Mouse (Mus musculus) neural tube, embryonic 14.5 days (tissue): ENCODE measurements around the gene Ncoa7. TPM values are rescaled to one million over a fixed set of nuclear protein-coding genes. Genes with fewer than 3 reads are reported as not detected.

Experiments used
- ATAC-seq: fragments of 200-750 bp; cut with Nextera tagmentation; 2 replicates; pipeline ENCODE4 v1.8.0; 2017; ENCODE audit warnings: low read depth, mild to moderate bottlenecking, moderate TSS enrichment, moderate library complexity
- H3K27ac ChIP-seq: fragments of 300-500 bp; sonication (generic); 2 replicates; pipeline ENCODE4 v1.5.1; 2014; ENCODE audit warnings: low read depth, mild to moderate bottlenecking, control low read depth, low read length, moderate library complexity, mixed read lengths
- H3K27me3 ChIP-seq: fragments of 300-500 bp; sonication (generic); 2 replicates; pipeline ENCODE4 v1.6.1; 2014; ENCODE audit warnings: low read length; ENCODE audit not compliant: control insufficient read depth, insufficient read depth
- H3K36me3 ChIP-seq: fragments of 300-500 bp; sonication (generic); 2 replicates; pipeline ENCODE4 v1.6.1; 2014; ENCODE audit warnings: low read length, mixed read lengths; ENCODE audit not compliant: control insufficient read depth, insufficient read depth
- H3K4me1 ChIP-seq: fragments of 300-500 bp; sonication (generic); 2 replicates; pipeline ENCODE4 v1.6.1; 2014; ENCODE audit warnings: low read length; ENCODE audit not compliant: control insufficient read depth, insufficient read depth
- H3K4me2 ChIP-seq: fragments of 300-500 bp; sonication (generic); 2 replicates; pipeline ENCODE4 v1.6.1; 2014; ENCODE audit warnings: mild to moderate bottlenecking, low read depth, low read length, control low read depth
- H3K4me3 ChIP-seq: fragments of 300-500 bp; sonication (generic); 2 replicates; pipeline ENCODE4 v1.5.1; 2014; ENCODE audit warnings: low read depth, low read length, control low read depth, mixed read lengths
- H3K9ac ChIP-seq: fragments of 300-500 bp; sonication (generic); replicated peaks from 2 replicates; pipeline ENCODE4 v1.6.1; 2014; ENCODE audit warnings: low read depth, mild to moderate bottlenecking, control low read depth, low read length, mixed read lengths
- H3K9me3 ChIP-seq: fragments of 300-500 bp; sonication (generic); 2 replicates; pipeline ENCODE4 v1.6.1; 2016; ENCODE audit warnings: low read length; ENCODE audit not compliant: control insufficient read depth
- WGBS: fragments of 180-500 bp; shearing (Covaris S2); extraction: QIAGEN DNeasy Blood & Tissue Kit; methylation state at CpG from one replicate; pipeline ENCODE4 v1.1.7; 2014; 5-methylcytosine and 5-hydroxymethylcytosine counted together
- polyA plus RNA-seq: library from polyadenylated mRNA; unstranded; fragments of >200 nt; fragmentation: Nextera tagmentation; extraction: Ambion mirVana; gene quantifications from 2 replicates; pipeline ENCODE4 v1.2.1, GENCODE M21; 2014

Ncoa7 gene
- polyA plus RNA-seq, 1 experiment from 2014 or later = 25.8 TPM

- H3K4me3 ChIP-seq = no peak overlapping the region
- no peaks in the 10 kb centered on the region for H3K36me3 ChIP-seq
- H3K9me3 ChIP-seq = no peaks in the 10 kb centered on the region
- H3K4me1 ChIP-seq = no peaks in the 10 kb centered on the region
- no peak overlapping the region for H3K27ac ChIP-seq
- no peaks in the 10 kb centered on the region for H3K27me3 ChIP-seq
- H3K9ac ChIP-seq = no peak overlapping the region
- no peak for ATAC-seq
- no peak overlapping the region for H3K4me2 ChIP-seq
- WGBS = 95% methylated on average over 2 of the region's 2 CpGs
Observed at GRCm38 (mm10) chr10:30737323-30737722, 65.8 kb downstream of the Ncoa7 start.

GRCm38 (mm10) chr10:30733148-30733785 is 69.9 kb downstream of the Ncoa7 start:
- H3K9ac ChIP-seq = no peak overlapping the region
- no peaks in the 10 kb centered on the region for H3K27me3 ChIP-seq
- H3K4me3 ChIP-seq = no peak overlapping the region
- no peaks in the 10 kb centered on the region for H3K36me3 ChIP-seq
- no peaks in the 10 kb centered on the region for H3K4me1 ChIP-seq
- H3K27ac ChIP-seq = no peak overlapping the region
- 63% methylated on average over 2 of the region's 2 CpGs for WGBS
- ATAC-seq = no peak
- no peaks in the 10 kb centered on the region for H3K9me3 ChIP-seq
- no peak overlapping the region for H3K4me2 ChIP-seq

GRCm38 (mm10) chr10:30731321-30731914 is 71.7 kb downstream of the Ncoa7 start:
- no peak for ATAC-seq
- no peak overlapping the region for H3K4me2 ChIP-seq
- H3K27me3 ChIP-seq = no peaks in the 10 kb centered on the region
- no peaks in the 10 kb centered on the region for H3K9me3 ChIP-seq
- no peak overlapping the region for H3K27ac ChIP-seq
- 89% methylated on average over 3 of the region's 3 CpGs for WGBS
- H3K36me3 ChIP-seq = no peaks in the 10 kb centered on the region
- H3K4me3 ChIP-seq = no peak overlapping the region
- H3K4me1 ChIP-seq = no peaks in the 10 kb centered on the region
- no peak overlapping the region for H3K9ac ChIP-seq

- H3K4me2 ChIP-seq = no peak overlapping the region
- H3K36me3 ChIP-seq = no peaks in the 10 kb centered on the region
- no peaks in the 10 kb centered on the region for H3K4me1 ChIP-seq
- H3K9me3 ChIP-seq = no peaks in the 10 kb centered on the region
- no peak for ATAC-seq
- WGBS = 84% methylated on average over 1 of the region's 1 CpGs
- no peak overlapping the region for H3K4me3 ChIP-seq
- no peaks in the 10 kb centered on the region for H3K27me3 ChIP-seq
- H3K27ac ChIP-seq = no peak overlapping the region
- no peak overlapping the region for H3K9ac ChIP-seq
Observed at GRCm38 (mm10) chr10:30730791-30731190, 72.3 kb downstream of the Ncoa7 start.

GRCm38 (mm10) chr10:30729157-30730096 is 73.7 kb downstream of the Ncoa7 start:
- Histone ChIP-seq H3K4me2 (no peak overlapping the region), H3K27me3 (no peaks in the 10 kb centered on the region), H3K4me1 (no peaks in the 10 kb centered on the region), H3K27ac (no peak overlapping the region), H3K36me3 (no peaks in the 10 kb centered on the region), H3K9me3 (no peaks in the 10 kb centered on the region), H3K9ac (no peak overlapping the region), H3K4me3 (no peak overlapping the region)
- WGBS = 84% methylated on average over 5 of the region's 5 CpGs
- no peak for ATAC-seq

- Histone ChIP-seq H3K36me3 (no peaks in the 10 kb centered on the region), H3K4me2 (no peak overlapping the region), H3K27ac (no peak overlapping the region), H3K27me3 (no peaks in the 10 kb centered on the region), H3K9ac (no peak overlapping the region), H3K4me3 (no peak overlapping the region), H3K4me1 (no peaks in the 10 kb centered on the region), H3K9me3 (no peaks in the 10 kb centered on the region)
- no peak for ATAC-seq
- WGBS = 100% methylated on average over 1 of the region's 1 CpGs
Observed at GRCm38 (mm10) chr10:30723014-30723413, 80.1 kb downstream of the Ncoa7 start.

- no peaks in the 10 kb centered on the region for H3K27me3 ChIP-seq
- H3K36me3 ChIP-seq = no peaks in the 10 kb centered on the region
- H3K9me3 ChIP-seq = no peaks in the 10 kb centered on the region
- peak; percentile 55; the same call in 1 of the 2 replicates for ATAC-seq
- no peak overlapping the region for H3K9ac ChIP-seq
- no peak overlapping the region for H3K4me3 ChIP-seq
- H3K4me2 ChIP-seq = no peak overlapping the region
- H3K4me1 ChIP-seq = no peaks in the 10 kb centered on the region
- 94% methylated on average over 3 of the region's 3 CpGs for WGBS
- H3K27ac ChIP-seq = no peak overlapping the region
Observed at GRCm38 (mm10) chr10:30720556-30720955, 82.6 kb downstream of the Ncoa7 start.

- Histone ChIP-seq H3K27me3 (no peaks in the 10 kb centered on the region), H3K27ac (no peak overlapping the region), H3K4me1 (no peaks in the 10 kb centered on the region), H3K4me2 (no peak overlapping the region), H3K4me3 (no peak overlapping the region), H3K9ac (no peak overlapping the region), H3K36me3 (no peaks in the 10 kb centered on the region), H3K9me3 (no peaks in the 10 kb centered on the region)
- 83% methylated on average over 1 of the region's 1 CpGs for WGBS
- 0 out of 2 replicates have a peak, but pooled peaks have one; percentile 29 for ATAC-seq
Observed at GRCm38 (mm10) chr10:30719947-30720346, 83.2 kb downstream of the Ncoa7 start.
